Mouse (Mus musculus) adrenal gland, postnatal 25 days (tissue): ENCODE measurements around the gene Smad9. TPM values are rescaled to one million over a fixed set of nuclear protein-coding genes. Genes with fewer than 3 reads are reported as not detected.
A peak's percentile ranks its signal among the peaks of the same experiment; 100 is the strongest.

ENCODE experiments used
- DNase-seq: peaks from one replicate; pipeline ENCODE4 v3.0.0; 2021; ENCODE audit warnings: mixed read lengths
- long read RNA-seq: library from polyadenylated mRNA; stranded (forward); transcript quantifications from one replicate; pipeline ENCODE4 v2.0.0, GENCODE M21; 2021
- total RNA-seq: library from RNA; stranded (reverse); gene quantifications from 2 replicates; pipeline ENCODE4 v1.2.3, GENCODE M21; 2021

Gene Smad9
- total RNA-seq = 42.6 and 44.4 TPM in 2 replicates
- long read RNA-seq = 0 reads

- peak; percentile 87 for DNase-seq
These were observed at the start of gene Smad9 for GRCm38 (mm10) chr3:54755145-54756041. Smad9 (plus strand) TSS chr3:54755582.

GRCm38 (mm10) chr3:54708972-54709371 lies 46.4 kb upstream of the Smad9 start:
- no peak for DNase-seq

- DNase-seq = no peak
These were observed 41.1 kb upstream of the Smad9 start, which contains the start of gene Gm21958 for GRCm38 (mm10) chr3:54714253-54714652. Gm21958 (minus strand) TSS chr3:54714353.

- no peak for DNase-seq
These were observed 39.9 kb upstream of the Smad9 start for GRCm38 (mm10) chr3:54715461-54715860.

GRCm38 (mm10) chr3:54717348-54717747 lies 38.0 kb upstream of the Smad9 start:
- no peak for DNase-seq

- DNase-seq = no peak
These were observed 36.4 kb upstream of the Smad9 start for GRCm38 (mm10) chr3:54718947-54719346.

GRCm38 (mm10) chr3:54723741-54724500 lies 31.5 kb upstream of the Smad9 start:
- no peak for DNase-seq

GRCm38 (mm10) chr3:54725344-54725743 lies 30.0 kb upstream of the Smad9 start:
- no peak for DNase-seq

- no peak for DNase-seq
These were observed 27.8 kb upstream of the Smad9 start for GRCm38 (mm10) chr3:54727588-54727987.

- no peak for DNase-seq
These were observed 27.3 kb upstream of the Smad9 start for GRCm38 (mm10) chr3:54728100-54728499.

- no peak for DNase-seq
These were observed 23.7 kb upstream of the Smad9 start for GRCm38 (mm10) chr3:54731626-54732150.

- DNase-seq = no peak
These were observed 23.0 kb upstream of the Smad9 start for GRCm38 (mm10) chr3:54732371-54732770.

GRCm38 (mm10) chr3:54734411-54735246 lies 20.8 kb upstream of the Smad9 start:
- DNase-seq = peak; percentile 93

- DNase-seq = peak; percentile 93
These were observed 19.9 kb upstream of the Smad9 start, which contains the start of the genes Exosc8 and Alg5 for GRCm38 (mm10) chr3:54735247-54736046. Exosc8 (minus strand) TSS chr3:54735393. Alg5 (plus strand) TSS chr3:54735539.

- DNase-seq = no peak
These were observed 19.1 kb upstream of the Smad9 start for GRCm38 (mm10) chr3:54736101-54736927.

- no peak for DNase-seq
These were observed 18.1 kb upstream of the Smad9 start for GRCm38 (mm10) chr3:54737317-54737716.

GRCm38 (mm10) chr3:54741965-54742364 lies 13.4 kb upstream of the Smad9 start:
- DNase-seq = no peak

- DNase-seq = peak; percentile 35
These were observed 9.6 kb upstream of the Smad9 start for GRCm38 (mm10) chr3:54745799-54746198.

GRCm38 (mm10) chr3:54753411-54753810 lies 2.0 kb upstream of the Smad9 start:
- DNase-seq = no peak

GRCm38 (mm10) chr3:54756058-54756457 lies 676 bp downstream of the Smad9 start:
- peak; percentile 56 for DNase-seq
